Comparison of ENCODE assay signal across 19 mouse cellular contexts in genomic region chr1:21227756-21228395, GRCm38 (mm10). TPM values are rescaled to one million over a fixed set of nuclear protein-coding genes. Genes with fewer than 3 reads are reported as not detected.
DNase-seq lines count a peak whose midpoint lies in the region; ATAC-seq and TF ChIP-seq lines count a peak whose summit lies in the region.
"Had no signal": no experiment of that assay in that cellular context is flagged by ENCODE, and none has a peak within 500 bp of the region (broad histone marks: within the 10 kb centered on the region; RNA-seq: fewer than 3 reads in every experiment).

No protein-coding gene starts in this region.

- H3K36me3 ChIP-seq in liver, adult 2 months (ENCODE audit: control insufficient read depth, insufficient read depth, low read length) = no peaks in the 10 kb centered on the region
- H3K36me3 ChIP-seq in liver, postnatal 0 days (replicated peaks; ENCODE audit: insufficient read depth, low read length) = no peaks in the 10 kb centered on the region
- H3K36me3 ChIP-seq in forebrain, embryonic 10.5 days (replicated peaks) = peaks cover 8% of the 10 kb centered on the region
- H3K36me3 ChIP-seq: embryonic facial prominence, embryonic 10.5 days had no signal

- peak overlapping the region; percentile 89 for H3K27ac ChIP-seq in liver, adult 2 months (replicated peaks; ENCODE audit: insufficient read depth, low read depth, low read length)
- no peak overlapping the region for H3K27ac ChIP-seq in liver, postnatal 0 days (ENCODE audit: low read depth)
- no peak overlapping the region for H3K27ac ChIP-seq in forebrain, embryonic 10.5 days
- H3K27ac ChIP-seq: embryonic facial prominence, embryonic 10.5 days; gastrocnemius, adult 2 months; heart, embryonic 13.5 days; hindbrain, embryonic 12.5 days had no signal

- no peak for TF ChIP-seq EP300 in liver, postnatal 0 days (IDR thresholded peaks at IDR 0.05; ENCODE audit: low read depth)

- 37% methylated on average over 6 of the region's 6 CpGs for WGBS in liver, adult 2 months
- WGBS in liver, postnatal 0 days (ENCODE audit: insufficient replicate concordance) = 82% methylated on average over 6 of the region's 6 CpGs
- WGBS in lung, adult 2 months = 73% methylated on average over 6 of the region's 6 CpGs
- 95% methylated on average over 6 of the region's 6 CpGs for WGBS in forebrain, embryonic 10.5 days

- peak; percentile 58 for DNase-seq in liver, adult 2 months (ENCODE audit: extremely low read depth, low read depth, low spot score)
- no peak for DNase-seq in liver, postnatal 0 days
- peak; percentile 67 for DNase-seq in lung, postnatal 36 days
- DNase-seq in lung, adult 2 months = no peak
- DNase-seq in forebrain, embryonic 10.5 days (ENCODE audit: extremely low spot score, low spot score) = no peak
- no peak for DNase-seq in adrenal gland, postnatal 10 days
- DNase-seq: adrenal gland, postnatal 14 days; cerebellum, adult 11-12 months; cerebellum, adult 9-10 months; cerebellum, postnatal 36 days; gastrocnemius, adult 2 months; gastrocnemius, postnatal 25 days; heart, postnatal 4 days had no signal

- no peak overlapping the region for H3K9ac ChIP-seq in liver, adult 2 months (ENCODE audit: low read depth, low read length)
- H3K9ac ChIP-seq in liver, postnatal 0 days (replicated peaks) = no peak overlapping the region
- H3K9ac ChIP-seq: heart, embryonic 13.5 days; hindbrain, embryonic 12.5 days had no signal

- H3K4me2 ChIP-seq in liver, postnatal 0 days (ENCODE audit: low read depth, low read length) = no peak overlapping the region
- H3K4me2 ChIP-seq: heart, embryonic 13.5 days; hindbrain, embryonic 12.5 days had no signal

- ATAC-seq in liver, postnatal 0 days = no peak
- peak; percentile 28 for ATAC-seq in inflammation-experienced regulatory T-cells, adult 6 months
- ATAC-seq: forebrain, embryonic 14.5 days; hindbrain, embryonic 16.5 days had no signal

- no peak for TF ChIP-seq POLR2A in liver, adult 2 months (IDR thresholded peaks at IDR 0.05; ENCODE audit: extremely low read depth, insufficient read depth, low read length)
- no peak for TF ChIP-seq POLR2A in lung, adult 2 months (IDR thresholded peaks at IDR 0.05; ENCODE audit: borderline replicate concordance, extremely low read depth, low read depth, low read length)

- no peak for TF ChIP-seq CTCF in liver, adult 2 months (IDR thresholded peaks at IDR 0.05; ENCODE audit: low read depth, low read length)
- no peak for TF ChIP-seq CTCF in liver, postnatal 0 days (IDR thresholded peaks at IDR 0.05; ENCODE audit: low read depth)
- no peak for TF ChIP-seq CTCF in lung, adult 2 months (IDR thresholded peaks at IDR 0.05; ENCODE audit: insufficient read depth, low read length)

- H3K27me3 ChIP-seq in liver, adult 2 months (ENCODE audit: control insufficient read depth, insufficient read depth, low read length) = no peaks in the 10 kb centered on the region
- no peaks in the 10 kb centered on the region for H3K27me3 ChIP-seq in liver, postnatal 0 days (ENCODE audit: insufficient read depth, low read length)
- no peaks in the 10 kb centered on the region for H3K27me3 ChIP-seq in forebrain, embryonic 10.5 days (ENCODE audit: poor library complexity, severe bottlenecking)
- H3K27me3 ChIP-seq: heart, embryonic 13.5 days; hindbrain, embryonic 12.5 days had no signal

- peaks cover 29% of the 10 kb centered on the region for H3K4me1 ChIP-seq in liver, adult 2 months (ENCODE audit: control insufficient read depth, insufficient read depth, low read length)
- H3K4me1 ChIP-seq in liver, postnatal 0 days (ENCODE audit: insufficient read depth) = peaks cover 8% of the 10 kb centered on the region
- peaks cover 12% of the 10 kb centered on the region for H3K4me1 ChIP-seq in lung, adult 2 months (ENCODE audit: control insufficient read depth, insufficient read depth, low read length)
- H3K4me1 ChIP-seq in forebrain, embryonic 10.5 days = peaks cover 22% of the 10 kb centered on the region
- H3K4me1 ChIP-seq: heart, embryonic 13.5 days had no signal

- H3K4me3 ChIP-seq in liver, adult 2 months (ENCODE audit: insufficient read depth, low read depth, low read length) = no peak overlapping the region
- H3K4me3 ChIP-seq in liver, postnatal 0 days (ENCODE audit: low read depth, low read length) = no peak overlapping the region
- H3K4me3 ChIP-seq in lung, adult 2 months (replicated peaks; ENCODE audit: extremely low read depth, low read depth, low read length) = no peak overlapping the region
- no peak overlapping the region for H3K4me3 ChIP-seq in forebrain, embryonic 10.5 days
- H3K4me3 ChIP-seq: embryonic facial prominence, embryonic 10.5 days; gastrocnemius, adult 2 months; heart, embryonic 13.5 days; hindbrain, embryonic 12.5 days had no signal

- no peaks in the 10 kb centered on the region for H3K9me3 ChIP-seq in liver, postnatal 0 days (ENCODE audit: low read length)
- H3K9me3 ChIP-seq in forebrain, embryonic 10.5 days = no peaks in the 10 kb centered on the region
- H3K9me3 ChIP-seq: embryonic facial prominence, embryonic 10.5 days; heart, embryonic 13.5 days; hindbrain, embryonic 12.5 days had no signal

- no peaks in the 10 kb centered on the region for H3K79me2 ChIP-seq in liver, adult 2 months (ENCODE audit: control insufficient read depth, insufficient read depth, low read length)

RNA-seq across cellular contexts. Expression of gene Tmem14a, which starts 9.5 kb away (rescaled TPM):
- 6.2 and 8.1 TPM in 2 replicates for total RNA-seq in liver, adult 2 months (2014; rRNA removed)
- 3.0 and 3.8 TPM in 2 replicates for polyA plus RNA-seq in liver, adult 2 months (2012; rRNA removed)
- 1.7 and 1.9 TPM in 2 replicates for polyA plus RNA-seq in liver, postnatal 0 days (2015; fragmentation: Nextera tagmentation; extraction: Ambion mirVana)
- 3.9 and 5.2 TPM in 2 replicates for polyA plus RNA-seq in lung, adult 2 months (2012; rRNA removed)
- 1 to 10 TPM; 3.5 to 4.6 (median 4.0) TPM for polyA plus RNA-seq in inflammation-experienced regulatory T-cells, adult 6 months (2017; shearing (Covaris generic))
- 9.2 and 9.7 TPM in 2 replicates for polyA plus RNA-seq in forebrain, embryonic 10.5 days (2016; fragmentation: Nextera tagmentation; extraction: Ambion mirVana)
- total RNA-seq in adrenal gland, postnatal 10 days (2021) = 1 to 10 TPM; 4.5 to 4.8 TPM

RNA-seq across cellular contexts. Expression of gene Gsta3, which starts 12.5 kb away (rescaled TPM):
- 1,830 and 2,301 TPM in 2 replicates for total RNA-seq in liver, adult 2 months (2014; rRNA removed)
- polyA plus RNA-seq in liver, adult 2 months (2012; rRNA removed) = 586 and 693 TPM in 2 replicates
- 143 and 187 TPM in 2 replicates for polyA plus RNA-seq in liver, postnatal 0 days (2015; fragmentation: Nextera tagmentation; extraction: Ambion mirVana)
- 41.7 and 70.6 TPM in 2 replicates for polyA plus RNA-seq in lung, adult 2 months (2012; rRNA removed)
- 1 to 10 TPM; 1.7 to 2.9 (median 2.7) TPM for polyA plus RNA-seq in inflammation-experienced regulatory T-cells, adult 6 months (2017; shearing (Covaris generic))
- 0.40 TPM in 1 of 2 replicates, not detected in the other for polyA plus RNA-seq in forebrain, embryonic 10.5 days (2016; fragmentation: Nextera tagmentation; extraction: Ambion mirVana)
- 100 to 1,000 TPM in 1 of 2 experiments, 10 to 100 TPM in 1; 59.3 to 112 TPM for total RNA-seq in adrenal gland, postnatal 10 days (2021)

Comparison
In these comparisons a context has a peak if more than half of its experiments do, and no peak if none do; other contexts are left out.
1. DNase-seq: peak in liver, adult 2 months (single experiment) and lung, postnatal 36 days (single experiment); none in liver, postnatal 0 days (single experiment), lung, adult 2 months (single experiment), forebrain, embryonic 10.5 days (single experiment) and adrenal gland, postnatal 10 days (single experiment).
2. RNA of gene Gsta3, which starts 12.5 kb away (polyA plus RNA-seq): 586 to 693 TPM in liver, adult 2 months, 143 to 187 TPM in liver, postnatal 0 days and 41.7 to 70.6 TPM in lung, adult 2 months; 1.7 to 2.9 TPM in inflammation-experienced regulatory T-cells, adult 6 months and 0.40 TPM in forebrain, embryonic 10.5 days; every median in the first group is over 10 times any median in the second.